Mouse (Mus musculus) neural tube, postnatal 0 days (tissue): ENCODE results near the gene Cdip1. TPM values are rescaled to one million over a fixed set of nuclear protein-coding genes. Genes with fewer than 3 reads are reported as not detected.

Source experiments
- polyA plus RNA-seq: library from polyadenylated mRNA; unstranded; fragments of >200 nt; fragmentation: Nextera tagmentation; extraction: Ambion mirVana; gene quantifications from 2 replicates; pipeline ENCODE4 v1.2.1, GENCODE M21; 2015

Cdip1 gene
- 144 and 152 TPM in 2 replicates for polyA plus RNA-seq

DNA sequence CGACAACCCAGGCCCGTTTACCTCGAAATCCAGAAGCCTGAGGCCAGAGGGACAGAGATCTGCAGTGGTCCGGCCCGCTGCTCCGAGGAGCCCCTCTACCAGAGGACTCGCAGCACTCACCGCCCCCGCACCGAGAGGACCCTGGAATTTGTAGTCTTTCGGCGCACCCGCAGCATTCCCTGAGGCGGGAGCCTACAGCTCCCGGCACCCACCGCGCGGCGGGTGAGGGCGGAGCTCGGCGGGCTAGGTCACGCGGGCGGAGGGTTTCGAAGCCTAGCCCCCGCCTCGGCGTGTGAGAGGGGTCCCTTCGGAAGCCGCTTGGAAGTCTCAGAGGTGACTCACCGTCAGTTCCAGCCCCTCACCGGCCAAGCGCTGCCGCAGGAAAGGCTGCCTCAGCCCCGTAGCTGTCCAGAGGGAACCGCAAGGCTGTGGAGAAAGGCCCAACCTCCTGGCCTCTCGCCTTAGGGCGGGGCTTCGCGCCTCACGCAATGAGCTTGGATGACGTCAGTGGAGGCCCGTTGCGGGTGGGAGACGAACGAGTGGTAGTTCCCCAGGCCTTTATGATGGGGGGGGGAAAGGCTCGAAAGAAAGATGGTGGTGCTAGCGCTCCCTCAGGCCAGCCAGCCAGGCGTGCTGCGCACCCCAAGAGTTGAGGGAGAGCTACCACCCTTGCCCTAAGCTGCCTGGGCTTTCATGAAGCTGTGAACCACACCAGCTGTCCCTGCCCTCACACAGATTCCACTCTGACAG lies at the start of gene Cdip1:
Cdip1 (minus strand) TSS at position 483 of the 750 bp plus-strand sequence.

DNA sequence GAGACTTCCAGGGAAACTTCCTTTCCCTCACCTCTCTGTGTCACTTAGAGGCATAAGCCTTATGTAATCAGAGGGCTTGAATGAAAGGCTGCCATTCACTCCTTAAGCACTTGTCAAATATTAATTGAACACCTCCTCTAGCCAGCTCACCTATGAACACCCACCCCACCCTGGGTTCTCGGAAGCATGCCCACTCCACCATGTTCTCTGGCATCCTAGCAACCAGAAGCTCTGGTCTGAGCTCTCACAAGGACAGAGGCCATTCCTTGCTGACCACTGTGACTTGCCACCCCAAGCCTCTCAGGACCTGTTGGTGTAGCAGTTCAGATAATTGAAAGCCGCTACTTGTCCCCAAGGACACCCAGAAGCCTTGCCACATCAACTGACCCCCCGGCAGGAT lies 45.1 kb upstream of the Cdip1 start, which contains the start of gene 4930562C15Rik:
4930562C15Rik (plus strand) TSS at position 226 of the 400 bp plus-strand sequence.

DNA sequence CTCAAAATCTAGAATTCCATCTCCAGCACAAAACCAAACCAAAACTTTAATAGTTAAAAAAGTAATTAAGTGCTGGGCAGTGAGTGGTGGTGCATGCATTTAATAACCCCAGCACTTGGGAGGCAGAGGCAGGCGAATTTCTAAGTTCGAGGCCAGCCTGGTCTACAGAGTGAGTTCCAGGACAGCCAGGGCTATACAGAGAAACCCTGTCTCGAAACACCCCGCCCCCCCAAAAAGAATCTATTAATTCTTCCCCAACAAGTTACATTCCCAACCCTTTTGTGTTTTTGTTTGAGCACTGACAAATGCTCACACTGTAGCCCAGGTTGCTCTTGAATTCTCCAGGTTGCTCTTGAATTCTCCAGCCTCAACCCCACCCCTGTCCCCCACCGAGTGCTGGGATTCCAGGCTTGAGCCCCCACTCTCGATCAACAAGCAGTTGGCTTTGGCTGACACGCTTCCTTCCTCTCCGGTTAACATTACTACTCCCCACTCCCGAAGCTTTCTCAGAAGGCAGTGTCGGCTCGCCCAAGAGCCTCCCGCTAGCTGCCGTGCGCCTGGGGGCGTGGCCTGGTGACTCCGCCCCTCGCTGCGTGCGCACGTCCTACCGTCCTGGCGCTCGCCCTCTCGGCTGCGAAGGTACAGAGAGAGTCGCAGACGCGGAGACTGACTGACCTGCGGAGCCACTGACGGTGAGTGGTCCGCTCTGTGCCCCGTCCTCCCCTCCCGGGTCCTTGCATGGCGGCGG lies 64.1 kb downstream of the Cdip1 start, which contains the start of gene Hmox2:
Hmox2 (plus strand) TSS at position 582 of the 748 bp plus-strand sequence.

DNA sequence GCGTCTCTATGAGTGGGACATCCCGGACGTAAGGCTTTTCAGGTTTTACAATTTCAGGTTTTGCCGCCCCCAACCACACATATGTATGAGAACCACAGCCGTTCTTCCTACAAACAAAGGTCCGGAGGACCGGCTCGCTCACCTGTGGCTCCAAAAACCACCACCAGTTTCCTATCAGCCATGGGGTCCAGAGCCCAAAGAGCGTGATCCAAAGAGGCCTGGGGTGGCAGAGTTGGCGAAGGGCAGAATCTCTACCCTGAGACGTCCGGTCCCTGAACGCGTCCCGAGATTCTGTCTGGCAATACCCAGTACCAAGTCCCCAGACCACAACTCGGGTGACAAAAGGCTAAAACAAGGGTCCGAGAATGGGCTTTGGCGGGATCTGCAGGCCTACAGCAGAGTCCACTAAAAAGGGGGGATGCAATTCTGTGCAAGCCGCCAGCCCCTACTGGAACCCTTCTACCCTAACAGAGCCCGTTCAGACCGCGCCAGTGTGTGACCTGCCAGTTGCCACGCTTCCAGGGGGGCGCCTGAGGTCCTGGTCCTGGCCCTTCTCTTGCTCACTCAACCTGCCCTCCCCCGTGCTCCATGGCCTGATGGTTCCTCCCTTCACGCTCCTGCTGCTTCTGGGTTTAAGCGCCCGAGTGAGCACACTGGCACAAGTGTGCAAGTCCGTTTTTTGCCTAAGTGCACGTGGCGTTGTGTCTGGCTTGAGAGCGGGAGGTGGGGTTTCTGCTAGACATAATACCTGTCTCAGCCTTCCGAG lies 71.2 kb downstream of the Cdip1 start, which contains the start of gene Nmral1:
Nmral1 (minus strand) TSS at position 604 of the 766 bp plus-strand sequence.

Other genes with a start within 250 kb of the Cdip1 start
- gene Srl, start 248.5 kb downstream of the Cdip1 start, polyA plus RNA-seq = 10.5 and 10.7 TPM in 2 replicates
- 5.7 and 6.2 TPM in 2 replicates for gene Tfap4, start 230.4 kb downstream of the Cdip1 start, polyA plus RNA-seq
- gene Glis2, start 195.6 kb downstream of the Cdip1 start, polyA plus RNA-seq = 14.4 and 23.1 TPM in 2 replicates
- 164 and 170 TPM in 2 replicates for gene Pam16, start 165.3 kb downstream of the Cdip1 start, polyA plus RNA-seq
- gene Vasn, start 150.4 kb downstream of the Cdip1 start, polyA plus RNA-seq = 6.2 and 6.6 TPM in 2 replicates
- 66.7 and 68.1 TPM in 2 replicates for gene Dnaja3, start 150.3 kb downstream of the Cdip1 start, polyA plus RNA-seq
- gene Coro7, start 110.5 kb downstream of the Cdip1 start, polyA plus RNA-seq = 26.9 and 29.1 TPM in 2 replicates
- gene Nmral1, start 70.9 kb downstream of the Cdip1 start, polyA plus RNA-seq = 31.2 and 33.7 TPM in 2 replicates
- 111 and 120 TPM in 2 replicates for gene Hmox2, start 63.9 kb downstream of the Cdip1 start, polyA plus RNA-seq
- gene 4930562C15Rik, start 45.1 kb upstream of the Cdip1 start, polyA plus RNA-seq = 0.17 and 0.25 TPM in 2 replicates
- 69.2 and 80.2 TPM in 2 replicates for gene Ubald1, start 90.0 kb upstream of the Cdip1 start, polyA plus RNA-seq
- 118 and 134 TPM in 2 replicates for gene Mgrn1, start 96.0 kb upstream of the Cdip1 start, polyA plus RNA-seq
- 131 and 133 TPM in 2 replicates for gene Nudt16l1, start 148.5 kb upstream of the Cdip1 start, polyA plus RNA-seq
- 39.5 and 54.6 TPM in 2 replicates for gene Anks3, start 173.9 kb upstream of the Cdip1 start, polyA plus RNA-seq
- not detected in 2 replicates for gene Sept12, start 207.6 kb upstream of the Cdip1 start, polyA plus RNA-seq
- not detected in 2 replicates for gene Smim22, start 217.0 kb upstream of the Cdip1 start, polyA plus RNA-seq
- gene Rogdi, start 223.3 kb upstream of the Cdip1 start, polyA plus RNA-seq = 150 and 178 TPM in 2 replicates